In the genomic region with DNA sequence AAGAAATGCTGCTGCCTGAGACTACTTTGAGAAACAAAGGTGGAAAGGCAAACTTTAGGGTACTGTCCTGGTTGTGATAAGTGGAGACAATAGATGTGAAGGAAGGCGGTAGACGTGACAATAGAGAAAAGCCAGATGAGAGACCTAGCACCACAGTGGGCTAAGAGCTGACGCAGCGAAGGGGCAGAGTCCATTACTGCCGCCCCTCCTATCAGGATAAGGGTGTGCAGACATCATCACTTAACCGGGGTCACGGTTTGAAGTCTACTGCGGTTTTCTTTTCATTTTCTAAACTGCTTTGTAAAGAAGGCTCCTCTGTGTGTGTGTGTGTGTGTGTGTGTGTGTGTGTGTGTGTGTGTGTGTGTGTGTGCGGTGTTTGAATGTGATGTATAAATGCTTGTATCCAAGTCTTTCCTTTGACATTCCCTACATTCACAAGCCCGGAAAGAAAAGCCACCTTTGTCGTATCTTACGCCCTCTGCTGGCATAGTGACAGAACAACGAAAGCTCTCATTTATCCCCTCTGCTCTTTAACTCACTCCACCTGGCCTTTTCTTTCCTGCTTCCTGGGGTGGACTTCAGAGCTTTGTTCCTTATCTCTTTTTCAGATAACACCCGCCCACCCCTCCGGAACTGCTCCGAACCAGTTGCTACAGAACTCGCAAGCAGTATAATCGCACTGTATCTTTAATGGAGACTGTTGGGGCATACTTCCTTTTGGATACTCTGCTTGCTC, we compare ENCODE assay signal across 10 mouse cellular contexts. TPM values are rescaled to one million over a fixed set of nuclear protein-coding genes. Genes with fewer than 3 reads are reported as not detected.
A peak's percentile ranks its signal among the peaks of the same experiment; 100 is the strongest.
DNase-seq lines count a peak whose midpoint lies in the region; TF ChIP-seq lines count a peak whose summit lies in the region.
"Had no signal": no experiment of that assay in that cellular context is flagged by ENCODE, and none has a peak within 500 bp of the region (broad histone marks: within the 10 kb centered on the region; RNA-seq: fewer than 3 reads in every experiment).

No protein-coding gene starts in this region.

- TF ChIP-seq POLR2A in cortical plate, adult 2 months (IDR thresholded peaks at IDR 0.05; ENCODE audit: extremely low read depth, insufficient read depth, low read length) = no peak

- no peaks in the 10 kb centered on the region for H3K9me3 ChIP-seq in heart, embryonic 10.5 days

- H3K27me3 ChIP-seq in heart, embryonic 10.5 days (ENCODE audit: insufficient read depth, poor library complexity, severe bottlenecking) = 0 out of 2 replicates have a peak, but pooled peaks cover 5% of the 10 kb centered on the region

- 33% methylated on average over 17 of the region's 18 CpGs for WGBS in heart, embryonic 10.5 days

- peak overlapping the region; percentile 22; the same call in 1 of the 2 replicates for H3K4me3 ChIP-seq in heart, embryonic 10.5 days
- no peak overlapping the region for H3K4me3 ChIP-seq in cortical plate, adult 2 months (ENCODE audit: insufficient read depth, low read length)

- no peak for DNase-seq in heart, embryonic 10.5 days (ENCODE audit: low spot score)
- no peak for DNase-seq in heart, adult 8-10 months (ENCODE audit: low spot score)
- DNase-seq in ES-CJ7 (ENCODE audit: low read depth, low spot score) = peak; percentile 38
- peak; percentile 2 to 4 for DNase-seq in kidney, adult 8-10 months
- DNase-seq in naive thymus-derived CD4-positive, alpha-beta T cell, adult 2 months (ENCODE audit: low read depth) = peak; percentile 42
- DNase-seq in spleen, adult 18-20 months = no peak
- no peak for DNase-seq in left cerebral cortex, postnatal 4 days

- peak; percentile 35; the same call in 1 of the 2 replicates for TF ChIP-seq CTCF in cortical plate, adult 2 months (IDR thresholded peaks at IDR 0.05; ENCODE audit: extremely low read depth, insufficient read depth, low read length)

- no peaks in the 10 kb centered on the region for H3K36me3 ChIP-seq in heart, embryonic 10.5 days

- no peaks in the 10 kb centered on the region for H3K4me1 ChIP-seq in heart, embryonic 10.5 days
- no peaks in the 10 kb centered on the region for H3K4me1 ChIP-seq in cortical plate, adult 2 months (ENCODE audit: control insufficient read depth, insufficient read depth, low read length)

- H3K27ac ChIP-seq in heart, embryonic 10.5 days = no peak overlapping the region
- H3K27ac ChIP-seq in cortical plate, adult 2 months (ENCODE audit: insufficient read depth, low read length) = no peak overlapping the region

- intact Hi-C loops in left cerebral cortex, postnatal 4 days (cut with DNase I) = no loop called here

RNA-seq across cellular contexts. Expression of gene Frmd7, which starts 17.7 kb away (rescaled TPM):
- polyA plus RNA-seq in heart, embryonic 10.5 days (2016; fragmentation: Nextera tagmentation; extraction: Ambion mirVana) = 0.25 and 0.43 TPM in 2 replicates
- total RNA-seq in heart, adult 8-10 months (2022) = under 1 TPM in 3 of 4 experiments, not detected in 1; 0.11 to 0.35 (median 0.25) TPM
- 0.63 and 0.70 TPM in 2 replicates for polyA plus RNA-seq in cortical plate, adult 2 months (2012; rRNA removed)
- 1 to 10 TPM in 1 of 2 experiments, under 1 TPM in 1; 0.54 to 1.3 TPM for total RNA-seq in left cerebral cortex, postnatal 4 days (2021)
- polyA plus RNA-seq: large intestine, adult 2 months; neural tube, embryonic 11.5 days had no signal

Comparison
In these comparisons a context has a peak if more than half of its experiments do, and no peak if none do; other contexts are left out.
1. DNase-seq: peak in ES-CJ7 (single experiment), kidney, adult 8-10 months (2 of 2) and naive thymus-derived CD4-positive, alpha-beta T cell, adult 2 months (single experiment); none in heart, embryonic 10.5 days (single experiment), heart, adult 8-10 months (single experiment), spleen, adult 18-20 months (0 of 2) and left cerebral cortex, postnatal 4 days (single experiment).